Mouse (Mus musculus): ENCODE measurements around the gene Ifitm2. TPM values are rescaled to one million over a fixed set of nuclear protein-coding genes. Genes with fewer than 3 reads are reported as not detected.
A peak's percentile ranks its signal among the peaks of the same experiment; 100 is the strongest.

Gene Ifitm2
- polyA plus RNA-seq, 1 experiment from 2014 or later: 1,006 TPM

- Histone ChIP-seq H3K4me3 (replicated peaks; ENCODE audit: low read length) (peak overlapping the region; percentile 48), H3K27ac (ENCODE audit: low read length) (no peak overlapping the region), H3K4me2 (ENCODE audit: low read depth, low read length) (0 out of 2 replicates have a peak overlapping the region, but pooled peaks have one; percentile 71), H3K36me3 (ENCODE audit: control insufficient read depth, insufficient read depth, low read length) (no peaks in the 10 kb centered on the region), H3K9ac (ENCODE audit: low read length) (no peak overlapping the region), H3K4me1 (ENCODE audit: control insufficient read depth, insufficient read depth, low read length) (peaks cover 12% of the 10 kb centered on the region), H3K27me3 (ENCODE audit: control insufficient read depth, insufficient read depth, low read length) (peaks cover 53% of the 10 kb centered on the region), H3K9me3 (replicated peaks; ENCODE audit: control insufficient read depth, low read length) (no peaks in the 10 kb centered on the region)
- WGBS: 32% methylated on average over 22 of the region's 22 CpGs
- ATAC-seq (ENCODE audit: insufficient read depth, low FRiP score): no peak
Measured at GRCm38 (mm10) chr7:140921225-140921975, 34.4 kb downstream of the Ifitm2 start.

DNA sequence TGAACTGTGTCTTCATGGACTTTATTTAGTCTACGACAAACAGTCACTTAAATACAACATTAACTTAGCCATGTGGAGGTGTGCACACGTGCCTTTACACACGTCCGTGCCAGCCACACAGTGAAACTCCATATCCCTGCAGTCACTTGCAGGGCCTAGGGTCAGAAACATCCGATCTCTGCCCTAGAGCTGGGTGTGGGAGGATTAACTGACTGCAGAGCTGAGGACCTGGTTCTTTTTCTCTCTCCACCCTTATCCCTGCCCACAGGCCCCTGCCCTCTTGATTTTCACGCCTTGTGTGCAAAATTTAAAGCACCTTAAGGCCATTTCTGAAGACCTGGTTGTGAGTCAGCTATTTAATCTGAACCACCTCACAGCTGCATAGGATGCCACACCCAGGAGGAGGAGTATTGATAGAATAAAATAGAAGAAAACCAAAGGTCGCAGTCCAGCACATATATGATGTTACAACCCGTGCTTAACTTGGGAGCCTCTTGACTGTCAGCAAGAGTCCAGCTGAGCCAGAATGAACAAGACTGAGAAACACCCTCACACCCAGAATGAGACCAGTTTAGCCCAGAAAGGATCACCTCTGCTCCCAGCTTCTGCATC, 35.3 kb downstream of the Ifitm2 start, which contains the start of gene Nlrp6:
Gene Nlrp6 (plus strand): TSS at position 485 of the 612 bp plus-strand sequence.
- no peak for ATAC-seq (ENCODE audit: insufficient read depth, low FRiP score)
- H3K36me3 ChIP-seq (ENCODE audit: control insufficient read depth, insufficient read depth, low read length): no peaks in the 10 kb centered on the region
- no peak within 1 kb of the TSS; the same call in 1 of the 2 replicates for H3K9ac ChIP-seq (ENCODE audit: low read length)

DNA sequence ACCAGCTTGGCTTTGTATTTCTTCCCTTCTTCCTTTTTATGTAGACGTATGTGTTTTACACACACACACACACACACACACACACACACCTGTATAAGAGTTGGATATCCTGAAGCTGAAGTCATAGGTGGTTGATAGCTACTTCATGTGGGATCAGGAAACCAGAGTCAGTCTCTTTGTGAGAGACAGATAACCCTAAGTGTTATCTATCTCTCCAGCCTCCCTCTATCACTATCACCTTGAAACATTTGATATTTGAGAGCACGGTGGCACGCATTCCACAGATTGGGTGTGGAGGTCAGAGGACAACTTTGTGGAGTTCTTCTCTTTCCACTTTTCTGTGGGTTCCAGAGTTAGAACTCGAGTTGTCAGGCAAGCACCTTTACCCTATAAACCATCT, 35.9 kb downstream of the Ifitm2 start:
- Histone ChIP-seq H3K9ac (ENCODE audit: low read length) (no peak overlapping the region), H3K27ac (ENCODE audit: low read length) (0 out of 2 replicates have a peak overlapping the region, but pooled peaks have one; percentile 4), H3K9me3 (replicated peaks; ENCODE audit: control insufficient read depth, low read length) (no peaks in the 10 kb centered on the region), H3K27me3 (ENCODE audit: control insufficient read depth, insufficient read depth, low read length) (peaks cover 53% of the 10 kb centered on the region), H3K4me2 (ENCODE audit: low read depth, low read length) (no peak overlapping the region), H3K4me1 (ENCODE audit: control insufficient read depth, insufficient read depth, low read length) (peaks cover 12% of the 10 kb centered on the region), H3K36me3 (ENCODE audit: control insufficient read depth, insufficient read depth, low read length) (no peaks in the 10 kb centered on the region), H3K4me3 (replicated peaks; ENCODE audit: low read length) (no peak overlapping the region)
- ATAC-seq (ENCODE audit: insufficient read depth, low FRiP score): no peak
- WGBS: 46% methylated on average over 4 of the region's 4 CpGs

More for the DNA sequence above, 35.3 kb downstream of the Ifitm2 start, which contains the start of gene Nlrp6:
- Histone ChIP-seq H3K4me1 (ENCODE audit: control insufficient read depth, insufficient read depth, low read length) (peaks cover 12% of the 10 kb centered on the region), H3K27ac (ENCODE audit: low read length) (peak within 1 kb of the TSS; percentile 4; the same call in 1 of the 2 replicates), H3K9me3 (replicated peaks; ENCODE audit: control insufficient read depth, low read length) (no peaks in the 10 kb centered on the region), H3K4me3 (replicated peaks; ENCODE audit: low read length) (peak within 1 kb of the TSS; percentile 7), H3K27me3 (ENCODE audit: control insufficient read depth, insufficient read depth, low read length) (peaks cover 53% of the 10 kb centered on the region), H3K4me2 (ENCODE audit: low read depth, low read length) (0 out of 2 replicates have a peak within 1 kb of the TSS, but pooled peaks have one; percentile 71)
- WGBS: 63% methylated on average over 8 of the region's 8 CpGs

GRCm38 (mm10) chr7:140914031-140914690, 41.6 kb downstream of the Ifitm2 start:
- H3K4me3 ChIP-seq (replicated peaks; ENCODE audit: low read length): no peak overlapping the region
- no peak overlapping the region for H3K9ac ChIP-seq (ENCODE audit: low read length)
- 83% methylated on average over 8 of the region's 8 CpGs for WGBS
- no peak for ATAC-seq (ENCODE audit: insufficient read depth, low FRiP score)
- peak overlapping the region; percentile 52 for H3K27ac ChIP-seq (ENCODE audit: low read length)
- H3K9me3 ChIP-seq (replicated peaks; ENCODE audit: control insufficient read depth, low read length): no peaks in the 10 kb centered on the region
- no peak overlapping the region for H3K4me2 ChIP-seq (ENCODE audit: low read depth, low read length)
- no peaks in the 10 kb centered on the region for H3K4me1 ChIP-seq (ENCODE audit: control insufficient read depth, insufficient read depth, low read length)
- H3K36me3 ChIP-seq (ENCODE audit: control insufficient read depth, insufficient read depth, low read length): no peaks in the 10 kb centered on the region
- H3K27me3 ChIP-seq (ENCODE audit: control insufficient read depth, insufficient read depth, low read length): no peaks in the 10 kb centered on the region

- WGBS: 56% methylated on average over 5 of the region's 5 CpGs
- Histone ChIP-seq H3K27ac (ENCODE audit: low read length) (peak overlapping the region; percentile 90), H3K4me1 (ENCODE audit: control insufficient read depth, insufficient read depth, low read length) (no peaks in the 10 kb centered on the region), H3K27me3 (ENCODE audit: control insufficient read depth, insufficient read depth, low read length) (no peaks in the 10 kb centered on the region), H3K36me3 (ENCODE audit: control insufficient read depth, insufficient read depth, low read length) (no peaks in the 10 kb centered on the region), H3K4me2 (ENCODE audit: low read depth, low read length) (peak overlapping the region; percentile 15; the same call in 1 of the 2 replicates), H3K9me3 (replicated peaks; ENCODE audit: control insufficient read depth, low read length) (no peaks in the 10 kb centered on the region), H3K9ac (ENCODE audit: low read length) (peak overlapping the region; percentile 43; the same call in 1 of the 2 replicates), H3K4me3 (replicated peaks; ENCODE audit: low read length) (no peak overlapping the region)
- ATAC-seq (ENCODE audit: insufficient read depth, low FRiP score): peak; percentile 89
Measured at GRCm38 (mm10) chr7:140912846-140913482, 42.8 kb downstream of the Ifitm2 start.

- H3K36me3 ChIP-seq (ENCODE audit: control insufficient read depth, insufficient read depth, low read length): no peaks in the 10 kb centered on the region
- H3K27me3 ChIP-seq (ENCODE audit: control insufficient read depth, insufficient read depth, low read length): no peaks in the 10 kb centered on the region
- peak overlapping the region; percentile 43; the same call in 1 of the 2 replicates for H3K9ac ChIP-seq (ENCODE audit: low read length)
- ATAC-seq (ENCODE audit: insufficient read depth, low FRiP score): no peak
- H3K4me1 ChIP-seq (ENCODE audit: control insufficient read depth, insufficient read depth, low read length): no peaks in the 10 kb centered on the region
- 0 out of 2 replicates have a peak overlapping the region, but pooled peaks have one; percentile 15 for H3K4me2 ChIP-seq (ENCODE audit: low read depth, low read length)
- no peak overlapping the region for H3K4me3 ChIP-seq (replicated peaks; ENCODE audit: low read length)
- WGBS: 49% methylated on average over 3 of the region's 3 CpGs
- no peaks in the 10 kb centered on the region for H3K9me3 ChIP-seq (replicated peaks; ENCODE audit: control insufficient read depth, low read length)
- H3K27ac ChIP-seq (ENCODE audit: low read length): peak overlapping the region; percentile 90
Measured at GRCm38 (mm10) chr7:140912293-140912692, 43.5 kb downstream of the Ifitm2 start.

DNA sequence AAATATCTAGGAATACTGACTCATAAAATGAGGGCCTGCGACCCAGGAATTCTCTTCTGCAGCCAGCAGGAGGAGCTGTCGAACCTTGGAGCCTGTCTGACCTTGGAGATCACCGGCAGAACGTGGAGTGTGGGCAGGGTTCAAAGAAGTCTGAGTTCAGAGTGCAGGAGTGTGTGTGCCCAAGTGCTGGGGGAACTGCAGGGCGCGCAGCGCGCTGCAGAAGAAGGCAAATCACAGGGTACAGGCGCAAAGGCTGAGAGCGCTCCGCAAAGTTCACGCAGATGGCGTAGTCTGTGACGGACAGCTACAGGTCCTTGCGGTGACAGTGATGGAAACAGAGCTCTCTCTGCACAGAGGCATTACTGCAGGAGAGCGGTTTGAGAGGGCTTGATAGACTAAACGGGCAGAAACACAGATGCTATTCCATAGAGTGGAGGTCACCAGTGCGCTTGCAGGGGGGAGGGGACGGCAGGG, 47.1 kb downstream of the Ifitm2 start:
- WGBS: 2% methylated on average over 19 of the region's 19 CpGs
- peak overlapping the region; percentile 63 for H3K9ac ChIP-seq (ENCODE audit: low read length)
- peak overlapping the region; percentile 22; the same call in 1 of the 2 replicates for H3K27ac ChIP-seq (ENCODE audit: low read length)

DNA sequence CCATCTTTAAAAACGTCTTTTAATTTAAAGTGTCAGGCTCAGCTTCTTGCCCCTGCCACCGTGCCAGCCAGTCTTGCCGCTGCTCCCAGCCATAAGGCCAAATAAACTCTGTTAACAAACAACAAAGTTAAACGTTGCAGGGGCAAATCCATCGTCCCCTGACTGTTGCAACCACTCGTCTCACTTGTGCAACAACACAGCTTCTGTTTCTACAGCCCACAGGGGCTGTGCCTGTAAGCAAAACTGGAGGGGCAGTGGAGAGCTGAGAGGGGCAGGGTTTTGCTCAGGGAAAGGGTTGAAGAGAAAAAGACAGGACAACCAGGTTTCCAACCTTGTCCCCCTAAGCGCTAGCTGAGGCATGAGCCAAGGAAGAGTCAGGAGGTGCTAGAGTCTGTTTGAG, 47.6 kb downstream of the Ifitm2 start:
- Histone ChIP-seq H3K27ac (ENCODE audit: low read length) (no peak overlapping the region), H3K9ac (ENCODE audit: low read length) (0 out of 2 replicates have a peak overlapping the region, but pooled peaks have one; percentile 63), H3K4me2 (ENCODE audit: low read depth, low read length) (no peak overlapping the region; the same call in 1 of the 2 replicates), H3K36me3 (ENCODE audit: control insufficient read depth, insufficient read depth, low read length) (no peaks in the 10 kb centered on the region), H3K27me3 (ENCODE audit: control insufficient read depth, insufficient read depth, low read length) (no peaks in the 10 kb centered on the region), H3K4me3 (replicated peaks; ENCODE audit: low read length) (no peak overlapping the region), H3K9me3 (replicated peaks; ENCODE audit: control insufficient read depth, low read length) (no peaks in the 10 kb centered on the region), H3K4me1 (ENCODE audit: control insufficient read depth, insufficient read depth, low read length) (no peaks in the 10 kb centered on the region)
- WGBS: 43% methylated on average over 7 of the region's 7 CpGs
- no peak for ATAC-seq (ENCODE audit: insufficient read depth, low FRiP score)

More for the DNA sequence above, 47.1 kb downstream of the Ifitm2 start:
- Histone ChIP-seq H3K4me2 (ENCODE audit: low read depth, low read length) (peak overlapping the region; percentile 93), H3K27me3 (ENCODE audit: control insufficient read depth, insufficient read depth, low read length) (no peaks in the 10 kb centered on the region), H3K9me3 (replicated peaks; ENCODE audit: control insufficient read depth, low read length) (no peaks in the 10 kb centered on the region), H3K36me3 (ENCODE audit: control insufficient read depth, insufficient read depth, low read length) (no peaks in the 10 kb centered on the region), H3K4me3 (replicated peaks; ENCODE audit: low read length) (peak overlapping the region; percentile 48), H3K4me1 (ENCODE audit: control insufficient read depth, insufficient read depth, low read length) (no peaks in the 10 kb centered on the region)
- ATAC-seq (ENCODE audit: insufficient read depth, low FRiP score): peak; percentile 77
